Mouse (Mus musculus) kidney, postnatal 25 days (tissue): ENCODE results near the gene Mapkap1.

Experiments used
- DNase-seq, 2 experiments: peaks; one replicate each; pipeline ENCODE4 v3.0.0; 2021; ENCODE audit warnings: mixed read lengths in 2 of 2

Mapkap1 gene

DNA sequence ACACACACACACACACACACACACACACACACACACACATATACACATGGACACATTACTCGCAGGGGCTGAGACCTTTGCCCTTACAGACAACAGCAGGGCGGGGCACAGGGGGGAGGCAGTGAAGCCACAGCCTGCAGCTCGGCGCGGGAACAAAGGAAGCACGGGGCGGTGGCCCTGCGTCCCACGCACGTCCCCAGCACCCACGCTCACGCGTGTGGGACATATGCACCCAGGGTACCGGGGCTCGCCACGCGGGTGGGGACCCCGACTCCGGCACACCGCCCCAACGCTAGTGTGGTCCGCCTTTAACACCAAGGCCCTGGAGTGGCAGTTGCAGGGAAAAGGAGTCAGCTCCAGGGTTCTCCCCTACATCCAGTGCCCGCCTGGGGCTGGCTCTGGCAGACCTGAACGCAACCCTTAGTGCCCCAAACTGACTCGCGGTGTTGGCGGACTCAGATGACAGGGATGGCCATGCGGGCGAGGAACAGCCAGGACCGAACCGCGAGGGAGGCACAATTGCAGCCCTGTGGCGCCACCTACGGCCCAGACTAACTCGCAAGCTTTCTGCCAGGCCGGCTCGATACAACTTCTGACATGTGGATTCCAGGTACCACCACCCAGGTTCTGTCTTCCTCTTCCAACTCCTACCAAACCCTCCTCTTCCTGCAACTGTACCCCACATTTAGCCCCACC lies 232.5 kb downstream of the Mapkap1 start:
- DNase-seq = peak; percentile 89 to 93

DNA sequence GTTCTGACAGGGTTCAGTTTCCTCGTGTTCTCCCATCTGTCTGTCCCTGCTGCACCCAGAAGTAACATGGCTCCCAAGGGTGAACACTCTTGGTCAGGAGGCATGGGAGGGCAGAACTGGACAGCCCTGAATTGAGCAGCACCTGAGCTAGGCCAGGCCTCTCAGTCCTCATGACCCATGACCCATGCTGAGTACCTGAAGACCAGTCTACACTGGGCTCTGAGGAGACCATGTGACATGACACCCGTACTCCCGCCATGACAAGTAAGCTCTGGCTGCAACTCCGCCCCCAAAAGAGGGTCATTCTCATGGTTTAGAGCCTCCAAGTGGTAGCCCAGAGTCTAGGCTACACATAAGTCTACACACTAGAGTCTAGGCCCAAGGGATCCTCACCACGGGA lies 233.2 kb downstream of the Mapkap1 start:
- DNase-seq = no peak

DNA sequence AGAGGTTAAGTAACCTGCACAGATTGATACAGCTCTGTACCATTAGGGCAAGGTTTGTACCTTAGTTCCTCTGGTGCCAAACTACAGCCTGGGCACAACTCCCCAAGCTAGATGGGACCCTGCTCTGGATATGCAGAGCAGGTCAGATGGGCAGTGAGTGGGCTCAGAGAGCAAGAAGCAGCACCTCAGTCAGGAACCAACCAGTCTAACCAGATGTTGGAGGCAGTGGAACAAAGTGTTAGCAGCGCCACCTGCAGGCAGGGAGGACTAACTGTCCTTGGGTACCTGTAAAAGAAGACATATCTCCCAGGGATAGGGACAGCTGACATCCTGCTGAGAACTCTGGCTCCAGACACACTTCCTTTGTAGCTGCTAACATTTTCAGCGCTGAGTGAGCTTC lies 235.8 kb downstream of the Mapkap1 start:
- DNase-seq = peak in 1 of 2 experiments; percentile 42

DNA sequence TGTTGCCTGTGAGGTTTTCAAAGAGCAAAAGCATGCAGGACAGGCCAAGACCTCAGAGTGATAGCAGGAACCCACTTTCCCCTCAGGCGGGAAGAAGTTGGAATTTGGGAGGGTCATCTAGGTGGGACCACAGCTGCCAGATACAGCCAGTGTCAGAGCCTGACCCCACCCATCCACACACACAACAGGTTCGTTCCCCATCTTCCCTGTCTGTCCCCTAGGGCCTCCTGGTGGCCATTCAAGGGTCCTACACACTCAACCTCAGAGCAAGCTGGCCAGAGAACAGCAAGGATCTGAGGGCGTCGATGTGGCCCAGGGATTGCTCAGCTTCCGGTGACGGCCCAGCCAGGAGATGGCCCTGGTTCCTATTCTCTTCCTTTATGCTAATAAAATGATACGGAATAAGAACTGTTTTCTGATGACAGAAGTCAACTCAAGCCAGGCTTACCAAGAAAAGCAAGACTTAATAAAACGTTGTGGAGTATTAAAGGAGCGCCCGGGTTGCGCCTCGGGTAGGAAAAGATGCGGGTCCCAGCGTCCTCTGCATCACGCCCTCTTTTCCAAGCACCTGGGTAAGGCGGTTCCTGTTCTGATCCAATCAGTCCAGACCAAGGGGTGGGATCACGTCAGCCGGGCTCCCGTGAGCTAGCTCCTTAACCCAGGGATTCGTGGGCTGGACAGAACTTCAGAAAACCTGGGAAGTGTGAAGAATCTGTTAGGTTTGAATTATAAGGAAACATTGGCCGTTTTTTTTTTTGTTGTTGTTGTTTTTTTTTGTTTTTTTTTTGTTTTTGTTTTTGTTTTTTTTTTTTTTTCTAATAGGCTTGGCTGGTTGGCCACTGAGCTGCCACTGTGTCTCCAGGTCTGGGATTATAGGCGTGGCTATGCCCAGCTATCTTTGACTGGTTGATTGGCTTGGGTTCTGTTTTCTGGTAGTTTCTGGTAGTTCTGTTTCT lies 238.3 kb downstream of the Mapkap1 start:
- no peak for DNase-seq

DNA sequence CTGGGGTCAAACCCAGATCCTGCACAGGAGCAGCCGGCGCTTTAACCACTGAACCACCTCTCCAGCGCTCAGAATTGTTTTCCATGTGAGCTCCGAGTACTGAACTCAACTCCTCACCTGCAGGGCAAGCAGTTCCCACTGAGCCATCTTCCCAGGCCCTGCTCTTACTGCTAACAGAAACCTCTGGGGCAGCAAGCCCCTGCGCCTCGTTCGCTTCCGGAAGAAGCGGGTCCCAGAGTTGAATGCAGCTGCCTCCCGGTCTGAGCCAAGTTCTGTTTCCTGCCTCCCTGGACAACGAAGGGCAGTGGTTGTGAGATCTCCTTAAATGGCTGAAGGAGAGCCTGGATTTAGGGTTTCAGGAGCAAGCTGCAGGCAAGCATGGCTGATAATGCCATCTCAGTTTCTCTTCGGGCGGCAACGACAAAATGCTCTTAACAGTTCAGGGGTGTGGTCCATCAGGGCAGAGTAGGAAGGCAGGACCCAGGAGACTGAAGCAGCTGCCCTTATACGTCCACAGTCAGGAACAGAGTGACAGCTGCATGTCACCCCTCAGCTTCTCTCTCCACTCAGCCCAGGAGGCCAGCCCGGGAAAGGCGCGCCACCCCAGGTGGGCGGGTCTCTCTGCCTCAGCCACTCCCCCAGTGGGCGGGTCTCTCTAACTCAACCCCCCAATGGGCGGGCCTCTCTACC lies 239.4 kb downstream of the Mapkap1 start:
- DNase-seq = peak; percentile 82 to 86

DNA sequence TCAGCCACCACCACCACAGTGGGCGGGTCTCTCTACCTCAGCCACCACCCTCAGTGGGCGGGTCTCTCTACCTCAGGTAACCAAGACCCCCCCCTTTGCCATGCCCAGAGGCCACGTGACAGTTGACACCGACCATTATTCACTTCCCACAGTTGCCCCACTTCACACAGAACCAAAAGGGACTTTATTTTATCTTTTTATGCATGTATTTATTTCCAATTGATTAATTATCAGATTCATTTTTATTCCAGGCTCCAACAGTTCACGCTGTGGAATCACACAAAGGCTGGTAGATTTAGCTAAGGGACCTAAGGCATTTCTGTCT lies 239.9 kb downstream of the Mapkap1 start:
- no peak for DNase-seq

DNA sequence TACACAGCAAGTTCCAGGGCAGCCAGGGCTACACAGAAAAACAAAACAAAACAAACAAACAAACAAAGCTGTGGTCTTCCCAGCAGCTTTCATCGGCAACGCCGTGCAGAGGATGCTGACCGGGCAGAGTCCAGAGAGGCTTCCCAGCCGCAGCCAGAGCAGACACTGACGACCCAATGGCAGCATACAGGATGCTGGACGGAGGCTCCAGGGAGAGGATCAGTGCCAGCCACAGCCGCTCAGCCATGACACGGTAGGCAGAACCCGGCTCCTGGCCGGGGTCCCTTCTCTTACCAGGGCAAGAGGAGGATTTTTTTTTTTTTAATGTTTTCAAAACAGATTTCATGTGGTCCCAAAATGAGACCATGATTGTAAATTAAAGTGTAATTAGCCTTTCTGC lies 240.8 kb downstream of the Mapkap1 start:
- peak; percentile 36 to 58 for DNase-seq

DNA sequence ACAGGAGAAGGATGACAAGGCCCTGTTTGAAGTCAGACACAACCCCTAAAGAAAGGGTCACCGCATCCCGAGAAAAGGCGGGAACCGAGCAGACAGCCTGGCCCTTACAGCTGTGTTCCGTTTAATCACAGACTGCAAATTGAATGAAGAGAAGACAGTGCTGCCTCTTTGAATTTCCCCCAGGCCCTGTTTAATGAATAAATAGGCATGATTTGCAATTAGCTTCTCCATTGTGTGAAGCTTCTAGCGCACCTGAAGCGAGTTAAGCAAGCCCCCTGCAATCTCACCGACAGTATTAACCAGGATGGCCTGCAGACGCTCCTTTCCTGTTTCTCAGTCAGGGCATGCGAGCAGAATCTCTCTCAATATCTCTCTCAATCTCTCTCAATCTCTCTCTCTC lies 261.2 kb downstream of the Mapkap1 start:
- DNase-seq = no peak

DNA sequence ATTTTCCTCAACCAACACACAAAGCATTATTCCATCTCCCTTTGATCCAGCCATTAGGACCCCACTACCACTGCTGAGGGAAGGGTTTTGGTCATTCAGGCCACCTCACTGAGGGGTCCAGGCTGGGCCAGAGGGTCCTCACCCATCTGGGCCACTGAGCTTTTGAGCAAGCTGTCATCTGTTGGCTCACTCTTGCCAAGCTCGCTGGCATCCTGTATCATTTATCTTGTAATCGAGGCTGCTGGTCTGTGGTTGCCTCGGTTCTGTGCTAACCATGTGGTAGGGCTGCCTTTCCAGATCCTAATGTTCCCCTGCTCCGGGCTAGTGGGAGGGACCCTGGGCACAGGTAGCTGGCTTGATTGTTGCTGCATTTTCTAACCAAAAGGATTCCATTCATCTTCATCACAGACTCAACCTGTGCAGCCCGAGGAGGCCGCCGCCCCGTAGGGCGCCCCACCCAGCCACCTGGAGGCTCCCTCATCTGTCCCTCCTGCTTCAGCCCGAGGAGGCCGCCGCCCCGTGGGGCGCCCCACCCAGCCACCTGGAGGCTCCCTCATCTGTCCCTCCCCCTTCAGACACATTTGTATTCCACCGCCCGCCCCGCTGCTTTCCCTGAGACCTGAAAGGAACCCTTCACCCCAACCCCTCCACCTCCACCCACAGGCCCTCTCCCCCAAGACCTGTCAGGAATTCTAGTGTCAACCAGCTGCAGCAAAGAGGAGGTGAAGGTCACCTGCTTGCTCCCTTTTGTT lies 262.0 kb downstream of the Mapkap1 start:
- DNase-seq = no peak

DNA sequence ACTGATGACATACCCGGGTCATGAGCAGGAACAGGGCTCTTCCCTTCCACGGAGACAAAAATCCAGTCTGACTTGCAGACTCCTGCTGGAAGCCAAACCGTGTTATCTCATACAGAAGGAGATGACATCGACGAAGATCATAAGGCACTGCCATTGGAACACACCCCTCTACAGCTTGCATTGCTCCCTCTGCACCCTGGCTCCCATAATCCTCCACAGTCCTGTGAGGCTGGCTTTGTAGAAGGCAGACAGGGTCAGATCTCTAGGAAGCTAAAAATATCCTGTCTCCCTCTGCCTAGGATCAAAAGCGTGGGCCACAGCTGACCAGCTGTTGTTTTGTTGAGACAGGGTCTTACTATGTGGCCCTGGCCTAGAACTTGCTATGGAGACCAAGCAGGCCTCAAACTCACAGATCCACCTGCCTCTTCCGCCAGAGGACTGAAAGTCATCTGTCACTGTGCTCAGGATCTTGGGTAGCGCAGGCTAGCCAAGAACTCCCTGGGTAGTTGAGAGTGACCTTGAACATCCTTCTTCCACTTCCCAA lies 262.7 kb downstream of the Mapkap1 start:
- no peak for DNase-seq

DNA sequence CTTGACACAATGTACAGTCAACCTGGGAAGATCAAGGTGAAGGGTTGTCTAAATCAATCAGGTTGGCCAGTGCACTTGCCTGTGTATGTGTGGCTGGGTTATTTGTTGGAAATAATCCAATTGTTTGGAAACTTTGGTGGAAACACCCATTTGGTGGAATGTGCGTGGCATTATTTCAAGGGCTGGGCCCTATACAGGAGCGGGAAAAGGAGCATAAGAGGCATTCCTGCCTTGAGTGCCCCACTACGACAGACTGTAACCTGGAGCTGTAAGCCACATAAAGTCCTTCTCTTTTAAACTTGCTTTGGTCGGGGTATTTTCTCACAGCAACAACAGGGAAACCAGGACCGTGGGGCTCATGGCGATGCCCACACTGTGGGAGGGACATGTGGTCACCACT lies 263.9 kb downstream of the Mapkap1 start:
- no peak for DNase-seq

DNA sequence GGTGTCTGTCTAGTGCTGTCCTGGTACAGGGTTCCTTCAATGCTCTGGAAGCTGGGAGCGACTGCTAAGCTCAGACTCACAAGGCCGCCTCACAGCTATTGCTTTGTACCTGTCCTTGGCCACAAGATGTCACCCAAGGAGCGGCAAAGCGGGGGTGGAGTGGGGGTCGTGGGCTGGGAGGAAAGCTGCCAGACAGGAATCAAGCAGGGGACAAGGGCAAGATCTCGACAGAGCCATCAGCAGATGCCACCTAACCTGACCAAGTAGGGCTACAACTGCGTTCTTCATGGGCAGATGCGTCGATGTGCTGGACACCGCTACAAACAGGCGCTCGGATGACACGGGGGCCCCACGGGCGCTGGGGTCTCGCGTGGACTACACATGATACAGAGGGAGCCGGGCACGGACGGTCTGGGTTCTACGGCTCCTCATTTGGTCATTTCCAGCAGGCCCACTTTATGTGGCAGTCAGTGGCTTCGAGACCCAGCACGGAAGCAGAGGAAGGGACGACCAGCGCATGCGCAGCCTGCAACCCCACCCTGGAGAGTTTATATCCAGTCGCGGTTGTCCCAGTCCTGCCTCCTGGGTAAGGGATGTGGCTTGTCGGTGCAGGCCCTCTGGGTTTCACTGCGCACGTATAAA lies 264.9 kb downstream of the Mapkap1 start:
- DNase-seq = peak; percentile 45 to 49

DNA sequence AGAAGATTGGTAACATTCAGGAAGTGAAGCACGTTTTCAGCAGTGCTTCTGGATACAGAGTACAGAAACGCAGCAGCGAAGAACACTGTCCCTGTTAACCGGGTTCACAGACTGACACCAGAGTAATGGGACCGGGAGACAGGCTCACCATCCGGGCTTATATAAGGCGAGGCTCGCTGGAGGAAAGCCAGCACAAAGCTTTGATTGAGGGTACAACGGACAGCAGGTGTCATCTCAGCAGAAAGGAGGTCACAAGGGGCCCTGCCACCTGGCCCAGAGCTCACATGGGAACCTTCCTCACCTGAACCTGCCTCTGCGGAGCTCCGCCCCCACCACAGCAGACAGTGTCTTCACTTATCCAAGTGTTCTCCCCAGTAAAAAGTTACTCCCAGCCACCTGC lies 267.3 kb downstream of the Mapkap1 start:
- no peak for DNase-seq
